Mouse (Mus musculus): ENCODE results near the gene H2-K1. TPM values are rescaled to one million over a fixed set of nuclear protein-coding genes. Genes with fewer than 3 reads are reported as not detected.
"Not testable (repeated sequence)": the region's sequence is repeated elsewhere in the genome, so short reads cannot be mapped to it uniquely, and the experiment has no call there.

Gene H2-K1
- polyA plus RNA-seq, 2 experiments: 25.5 to 27.0 TPM

DNA sequence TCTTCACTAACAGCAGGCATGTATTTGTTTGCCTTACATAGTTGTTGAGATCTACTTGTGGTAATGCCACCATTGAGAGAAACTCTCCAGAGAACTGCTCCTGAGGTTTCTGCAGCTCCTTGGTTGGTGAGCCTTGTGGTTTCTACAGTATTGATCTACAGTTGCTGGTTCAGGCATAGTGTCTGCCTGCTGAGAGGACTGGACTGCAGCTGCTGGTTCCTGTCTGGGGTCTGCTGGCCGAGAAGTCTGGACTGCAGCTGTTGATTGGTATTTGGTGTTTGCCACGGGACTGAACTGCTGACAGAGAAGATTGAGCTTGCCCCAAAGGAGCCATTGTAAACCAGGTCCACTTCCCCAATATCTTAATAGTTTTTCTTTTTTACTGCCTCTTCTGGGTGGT, 6.4 kb upstream of the H2-K1 start:
- Histone ChIP-seq H3K9me3 (ENCODE audit: control insufficient read depth, low read length) (no peaks in the 10 kb centered on the region), H3K9ac (ENCODE audit: low read depth, low read length, severe bottlenecking) (no peak overlapping the region), H3K4me3 (replicated peaks; ENCODE audit: low read length) (no peak overlapping the region), H3K27ac (replicated peaks; ENCODE audit: low read depth, low read length) (no peak overlapping the region), H3K27me3 (ENCODE audit: control insufficient read depth, insufficient read depth, low read length) (peaks cover 6% of the 10 kb centered on the region; the same call in 1 of the 2 replicates), H3K4me2 (replicated peaks; ENCODE audit: low read depth, low read length, severe bottlenecking) (no peak overlapping the region), H3K36me3 (ENCODE audit: control insufficient read depth, insufficient read depth, low read length) (no peaks in the 10 kb centered on the region), H3K4me1 (ENCODE audit: control insufficient read depth, insufficient read depth, low read length) (no peaks in the 10 kb centered on the region)
- TF ChIP-seq POLR2A (IDR thresholded peaks at IDR 0.05; ENCODE audit: borderline replicate concordance, extremely low read depth, insufficient read depth, insufficient read length): no peak
- 31% methylated on average over 2 of the region's 2 CpGs for WGBS
- no peak for ATAC-seq (ENCODE audit: low FRiP score, low read depth)
- no peak for DNase-seq (ENCODE audit: low spot score)

- no peak overlapping the region for H3K4me2 ChIP-seq (replicated peaks; ENCODE audit: low read depth, low read length, severe bottlenecking)
Measured at GRCm38 (mm10) chr17:34003426-34003825, 3.3 kb upstream of the H2-K1 start.

DNA sequence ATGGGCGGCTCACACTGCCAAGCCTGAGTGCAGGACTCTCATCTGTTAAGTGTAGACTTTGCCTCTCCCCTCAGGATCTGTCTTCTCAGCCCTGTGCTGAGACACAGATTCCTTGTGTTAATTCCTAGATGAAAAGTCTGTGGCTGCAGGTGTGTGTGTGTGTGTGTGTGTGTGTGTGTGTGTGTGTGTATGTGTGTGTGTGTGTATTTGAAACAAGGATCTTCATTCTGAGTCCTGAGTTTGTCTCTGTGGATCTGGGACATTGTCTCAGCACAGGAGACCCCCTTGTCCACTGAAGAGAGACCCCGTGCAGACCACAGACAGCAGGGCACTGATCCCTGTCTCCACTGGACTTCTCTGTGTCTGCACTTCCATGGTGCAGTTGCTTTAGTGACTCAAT, 649 bp upstream of the H2-K1 start:
- H3K9ac ChIP-seq (ENCODE audit: low read depth, low read length, severe bottlenecking); H3K27ac ChIP-seq (replicated peaks; ENCODE audit: low read depth, low read length); ATAC-seq (ENCODE audit: low FRiP score, low read depth); DNase-seq (ENCODE audit: low spot score); H3K4me3 ChIP-seq (replicated peaks; ENCODE audit: low read length); H3K4me1 ChIP-seq (ENCODE audit: control insufficient read depth, insufficient read depth, low read length); H3K36me3 ChIP-seq (ENCODE audit: control insufficient read depth, insufficient read depth, low read length); H3K9me3 ChIP-seq (ENCODE audit: control insufficient read depth, low read length); H3K4me2 ChIP-seq (replicated peaks; ENCODE audit: low read depth, low read length, severe bottlenecking): not testable (repeated sequence)
- WGBS: 41% methylated on average over 2 of the region's 2 CpGs
- H3K27me3 ChIP-seq (ENCODE audit: control insufficient read depth, insufficient read depth, low read length): peaks cover 28% of the 10 kb centered on the region

More at GRCm38 (mm10) chr17:34003426-34003825, 3.3 kb upstream of the H2-K1 start:
- no peak for TF ChIP-seq POLR2A (IDR thresholded peaks at IDR 0.05; ENCODE audit: borderline replicate concordance, extremely low read depth, insufficient read depth, insufficient read length)
- ATAC-seq (ENCODE audit: low FRiP score, low read depth) (no peak), DNase-seq (ENCODE audit: low spot score) (no peak)
- WGBS: 10% methylated on average over 5 of the region's 5 CpGs
- no peaks in the 10 kb centered on the region for H3K9me3 ChIP-seq (ENCODE audit: control insufficient read depth, low read length)
- H3K9ac ChIP-seq (ENCODE audit: low read depth, low read length, severe bottlenecking): no peak overlapping the region
- H3K4me1 ChIP-seq (ENCODE audit: control insufficient read depth, insufficient read depth, low read length): no peaks in the 10 kb centered on the region
- no peaks in the 10 kb centered on the region for H3K36me3 ChIP-seq (ENCODE audit: control insufficient read depth, insufficient read depth, low read length)
- H3K27me3 ChIP-seq (ENCODE audit: control insufficient read depth, insufficient read depth, low read length): peaks cover 28% of the 10 kb centered on the region
- no peak overlapping the region for H3K27ac ChIP-seq (replicated peaks; ENCODE audit: low read depth, low read length)
- no peak overlapping the region for H3K4me3 ChIP-seq (replicated peaks; ENCODE audit: low read length)

GRCm38 (mm10) chr17:33999341-34000149, 602 bp downstream of the H2-K1 start:
- 2% methylated on average over 75 of the region's 87 CpGs for WGBS

GRCm38 (mm10) chr17:33998697-33999096, 1.4 kb downstream of the H2-K1 start:
- not testable (repeated sequence) for H3K27ac ChIP-seq (replicated peaks; ENCODE audit: low read depth, low read length); ATAC-seq (ENCODE audit: low FRiP score, low read depth); H3K4me1 ChIP-seq (ENCODE audit: control insufficient read depth, insufficient read depth, low read length); H3K36me3 ChIP-seq (ENCODE audit: control insufficient read depth, insufficient read depth, low read length); H3K9me3 ChIP-seq (ENCODE audit: control insufficient read depth, low read length); H3K9ac ChIP-seq (ENCODE audit: low read depth, low read length, severe bottlenecking); H3K4me3 ChIP-seq (replicated peaks; ENCODE audit: low read length); H3K4me2 ChIP-seq (replicated peaks; ENCODE audit: low read depth, low read length, severe bottlenecking); DNase-seq (ENCODE audit: low spot score)
- WGBS: 55% methylated on average over 5 of the region's 5 CpGs
- peaks cover 28% of the 10 kb centered on the region for H3K27me3 ChIP-seq (ENCODE audit: control insufficient read depth, insufficient read depth, low read length)

More at GRCm38 (mm10) chr17:33999341-34000149, 602 bp downstream of the H2-K1 start:
- Histone ChIP-seq H3K36me3 (ENCODE audit: control insufficient read depth, insufficient read depth, low read length) (no peaks in the 10 kb centered on the region), H3K4me3 (replicated peaks; ENCODE audit: low read length) (peak overlapping the region; percentile 49), H3K4me1 (ENCODE audit: control insufficient read depth, insufficient read depth, low read length) (no peaks in the 10 kb centered on the region), H3K9me3 (ENCODE audit: control insufficient read depth, low read length) (no peaks in the 10 kb centered on the region), H3K27ac (replicated peaks; ENCODE audit: low read depth, low read length) (no peak overlapping the region), H3K4me2 (replicated peaks; ENCODE audit: low read depth, low read length, severe bottlenecking) (peak overlapping the region; percentile 93), H3K9ac (ENCODE audit: low read depth, low read length, severe bottlenecking) (peak overlapping the region; percentile 48), H3K27me3 (ENCODE audit: control insufficient read depth, insufficient read depth, low read length) (peaks cover 28% of the 10 kb centered on the region)
- no peak for TF ChIP-seq POLR2A (IDR thresholded peaks at IDR 0.05; ENCODE audit: borderline replicate concordance, extremely low read depth, insufficient read depth, insufficient read length)
- 0 out of 2 replicates have a peak, but pooled peaks have one; percentile 41 for ATAC-seq (ENCODE audit: low FRiP score, low read depth)
- no peak for DNase-seq (ENCODE audit: low spot score)

- not testable (repeated sequence) for H3K36me3 ChIP-seq (ENCODE audit: control insufficient read depth, insufficient read depth, low read length)
- peaks cover 26% of the 10 kb centered on the region for H3K27me3 ChIP-seq (ENCODE audit: control insufficient read depth, insufficient read depth, low read length)
- 86% methylated on average over 2 of the region's 2 CpGs for WGBS
Measured at GRCm38 (mm10) chr17:33997025-33997424, 3.1 kb downstream of the H2-K1 start.

More at GRCm38 (mm10) chr17:33997025-33997424, 3.1 kb downstream of the H2-K1 start:
- not testable (repeated sequence) for H3K9me3 ChIP-seq (ENCODE audit: control insufficient read depth, low read length); DNase-seq (ENCODE audit: low spot score); H3K27ac ChIP-seq (replicated peaks; ENCODE audit: low read depth, low read length); H3K4me3 ChIP-seq (replicated peaks; ENCODE audit: low read length); H3K9ac ChIP-seq (ENCODE audit: low read depth, low read length, severe bottlenecking); ATAC-seq (ENCODE audit: low FRiP score, low read depth); H3K4me1 ChIP-seq (ENCODE audit: control insufficient read depth, insufficient read depth, low read length); H3K4me2 ChIP-seq (replicated peaks; ENCODE audit: low read depth, low read length, severe bottlenecking)

All from limb, embryonic 14.5 days (tissue).